Mouse (Mus musculus): ENCODE measurements around the gene Zgrf1.

GRCm38 (mm10) chr3:127547882-127548281 is 5.4 kb upstream of the Zgrf1 start:
- TF ChIP-seq EP300 (IDR thresholded peaks at IDR 0.05; ENCODE audit: low read depth) (no peak), CTCF (IDR thresholded peaks at IDR 0.05; ENCODE audit: low read depth) (peak; percentile 59)
